Mouse (Mus musculus) cerebellum, adult 18-20 months (tissue): ENCODE measurements around the gene Mcfd2.
"Not testable (repeated sequence)": the region's sequence is repeated elsewhere in the genome, so short reads cannot be mapped to it uniquely, and the experiment has no call there.

Experiments used
- DNase-seq, 2 experiments: peaks; one replicate each; pipeline ENCODE4 v3.0.0; 2021

Mcfd2 gene

GRCm38 (mm10) chr17:87265792-87266186 is at the start of gene Mcfd2:
Mcfd2 (minus strand) TSS chr17:87265935.
- DNase-seq = peak; percentile 83 to 91

GRCm38 (mm10) chr17:87315021-87315531 is 49.3 kb upstream of the Mcfd2 start:
- DNase-seq = peak; percentile 96 to 97

GRCm38 (mm10) chr17:87314530-87314946 is 48.8 kb upstream of the Mcfd2 start:
- DNase-seq = peak; percentile 65 to 67

GRCm38 (mm10) chr17:87314121-87314520 is 48.4 kb upstream of the Mcfd2 start:
- no peak for DNase-seq

GRCm38 (mm10) chr17:87312924-87313870 is 47.5 kb upstream of the Mcfd2 start:
- no peak for DNase-seq

GRCm38 (mm10) chr17:87312351-87312750 is 46.6 kb upstream of the Mcfd2 start:
- DNase-seq = no peak

- no peak for DNase-seq
These were observed 44.8 kb upstream of the Mcfd2 start for GRCm38 (mm10) chr17:87310497-87310896.

GRCm38 (mm10) chr17:87309073-87309788 is 43.5 kb upstream of the Mcfd2 start:
- DNase-seq = no peak

- DNase-seq = no peak
These were observed 41.0 kb upstream of the Mcfd2 start for GRCm38 (mm10) chr17:87306746-87307145.

GRCm38 (mm10) chr17:87305065-87305464 is 39.3 kb upstream of the Mcfd2 start:
- DNase-seq = no peak

GRCm38 (mm10) chr17:87304151-87304894 is 38.6 kb upstream of the Mcfd2 start:
- no peak for DNase-seq

- DNase-seq = no peak
These were observed 36.5 kb upstream of the Mcfd2 start for GRCm38 (mm10) chr17:87302014-87302794.

GRCm38 (mm10) chr17:87301607-87302006 is 35.9 kb upstream of the Mcfd2 start:
- DNase-seq = not testable (repeated sequence)

GRCm38 (mm10) chr17:87300340-87300739 is 34.6 kb upstream of the Mcfd2 start:
- no peak for DNase-seq

GRCm38 (mm10) chr17:87298944-87299343 is 33.2 kb upstream of the Mcfd2 start:
- no peak for DNase-seq

- not testable (repeated sequence) for DNase-seq
These were observed 31.0 kb upstream of the Mcfd2 start for GRCm38 (mm10) chr17:87296701-87297100.

- DNase-seq = no peak
These were observed 30.0 kb upstream of the Mcfd2 start for GRCm38 (mm10) chr17:87295738-87296137.

GRCm38 (mm10) chr17:87293125-87293524 is 27.4 kb upstream of the Mcfd2 start:
- no peak for DNase-seq

- no peak for DNase-seq
These were observed 26.0 kb upstream of the Mcfd2 start for GRCm38 (mm10) chr17:87291782-87292181.

GRCm38 (mm10) chr17:87291037-87291436 is 25.3 kb upstream of the Mcfd2 start:
- DNase-seq = no peak

GRCm38 (mm10) chr17:87289367-87289766 is 23.6 kb upstream of the Mcfd2 start:
- no peak for DNase-seq

- DNase-seq = no peak
These were observed 22.4 kb upstream of the Mcfd2 start for GRCm38 (mm10) chr17:87288131-87288530.
